Mouse (Mus musculus) kidney, embryonic 14.5 days (tissue): ENCODE results near the gene Tbc1d16. TPM values are rescaled to one million over a fixed set of nuclear protein-coding genes. Genes with fewer than 3 reads are reported as not detected.

Experiments
- ATAC-seq: fragments of 200-750 bp; cut with Nextera tagmentation; 2 replicates; pipeline ENCODE4 v1.8.0; 2017; ENCODE audit warnings: moderate number of reproducible peaks, mild to moderate bottlenecking, moderate TSS enrichment, moderate library complexity; ENCODE audit not compliant: low FRiP score, low TSS enrichment
- H3K27ac ChIP-seq: fragments of 300-500 bp; sonication (generic); 2 replicates; pipeline ENCODE4 v1.5.1; 2014; ENCODE audit warnings: low read depth, mild to moderate bottlenecking, low read length, moderate library complexity, mixed read lengths
- H3K27me3 ChIP-seq: fragments of 300-500 bp; sonication (generic); 2 replicates; pipeline ENCODE4 v1.6.1; 2014; ENCODE audit warnings: mild to moderate bottlenecking, low read length; ENCODE audit not compliant: control insufficient read depth, insufficient read depth
- H3K36me3 ChIP-seq: fragments of 300-500 bp; sonication (generic); 2 replicates; pipeline ENCODE4 v1.6.1; 2014; ENCODE audit warnings: low read length, mixed read lengths; ENCODE audit not compliant: control insufficient read depth, insufficient read depth
- H3K4me1 ChIP-seq: fragments of 300-500 bp; sonication (generic); 2 replicates; pipeline ENCODE4 v1.6.1; 2014; ENCODE audit warnings: low read length, mixed read lengths; ENCODE audit not compliant: control insufficient read depth, insufficient read depth
- H3K4me2 ChIP-seq: fragments of 300-500 bp; sonication (generic); replicated peaks from 2 replicates; pipeline ENCODE4 v1.6.1; 2014; ENCODE audit warnings: low read depth, mild to moderate bottlenecking, low read length
- H3K4me3 ChIP-seq: fragments of 300-500 bp; sonication (generic); 2 replicates; pipeline ENCODE4 v1.5.1; 2014; ENCODE audit warnings: mild to moderate bottlenecking, low read length
- H3K9ac ChIP-seq: fragments of 300-500 bp; sonication (generic); 2 replicates; pipeline ENCODE4 v1.6.1; 2014; ENCODE audit warnings: low read depth, mild to moderate bottlenecking, low read length, moderate library complexity
- H3K9me3 ChIP-seq: fragments of 300-500 bp; sonication (generic); 2 replicates; pipeline ENCODE4 v1.6.1; 2016; ENCODE audit warnings: low read length; ENCODE audit not compliant: control insufficient read depth
- WGBS: fragments of 180-500 bp; shearing (Covaris S2); extraction: QIAGEN DNeasy Blood & Tissue Kit; methylation state at CpG from one replicate; pipeline ENCODE4 v1.1.7; 2014; 5-methylcytosine and 5-hydroxymethylcytosine counted together
- polyA plus RNA-seq: library from polyadenylated mRNA; unstranded; fragments of >200 nt; fragmentation: Nextera tagmentation; extraction: Ambion mirVana; gene quantifications from 2 replicates; pipeline ENCODE4 v1.2.1, GENCODE M21; 2014

The Tbc1d16 gene
- polyA plus RNA-seq, 1 experiment from 2014 or later, result 13.0 TPM

- Histone ChIP-seq H3K27me3 (no peaks in the 10 kb centered on the region), H3K9me3 (no peaks in the 10 kb centered on the region), H3K9ac (no peak overlapping the region), H3K27ac (no peak overlapping the region), H3K4me2 (no peak overlapping the region), H3K4me1 (peaks cover 12% of the 10 kb centered on the region; the same call in 1 of the 2 replicates), H3K36me3 (no peaks in the 10 kb centered on the region), H3K4me3 (no peak overlapping the region)
- 93% methylated on average over 3 of the region's 3 CpGs for WGBS
- ATAC-seq, result no peak
Observed at GRCm38 (mm10) chr11:119189319-119189718, 39.0 kb downstream of the Tbc1d16 start.

- H3K4me1 ChIP-seq, result peaks cover 12% of the 10 kb centered on the region; the same call in 1 of the 2 replicates
- ATAC-seq, result no peak
- WGBS, result 54% methylated on average over 6 of the region's 6 CpGs
Observed at GRCm38 (mm10) chr11:119188389-119188788, 39.9 kb downstream of the Tbc1d16 start.

DNA sequence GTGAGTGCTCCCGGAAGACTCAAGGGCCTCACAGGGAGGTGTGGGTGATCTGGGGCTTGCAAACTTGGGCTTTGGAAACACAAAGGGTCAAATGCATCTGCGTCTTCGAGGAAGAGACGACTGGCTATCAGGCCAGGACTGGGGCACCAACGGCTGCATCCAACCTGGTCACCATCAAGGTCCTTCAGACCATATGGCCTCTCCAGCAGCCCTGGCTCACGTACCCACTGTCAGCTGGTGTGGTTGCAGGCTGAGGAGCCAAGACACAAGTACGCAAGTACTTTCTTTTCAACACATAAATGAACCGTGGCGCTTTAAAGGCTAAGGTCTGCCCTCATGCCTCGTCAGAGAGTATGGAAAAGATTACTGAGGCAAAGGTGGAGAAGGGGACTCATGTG is 40.5 kb downstream of the Tbc1d16 start:
- no peak overlapping the region for H3K9ac ChIP-seq
- no peak overlapping the region for H3K27ac ChIP-seq
- H3K36me3 ChIP-seq, result no peaks in the 10 kb centered on the region
- 55% methylated on average over 10 of the region's 10 CpGs for WGBS
- no peaks in the 10 kb centered on the region for H3K9me3 ChIP-seq
- no peak for ATAC-seq
- H3K4me2 ChIP-seq, result no peak overlapping the region
- H3K4me3 ChIP-seq, result no peak overlapping the region
- no peaks in the 10 kb centered on the region for H3K27me3 ChIP-seq
- H3K4me1 ChIP-seq, result peaks cover 12% of the 10 kb centered on the region; the same call in 1 of the 2 replicates

More at GRCm38 (mm10) chr11:119188389-119188788, 39.9 kb downstream of the Tbc1d16 start:
- H3K4me3 ChIP-seq, result no peak overlapping the region
- no peak overlapping the region for H3K27ac ChIP-seq
- H3K4me2 ChIP-seq, result no peak overlapping the region
- H3K9me3 ChIP-seq, result no peaks in the 10 kb centered on the region
- H3K36me3 ChIP-seq, result no peaks in the 10 kb centered on the region
- no peaks in the 10 kb centered on the region for H3K27me3 ChIP-seq
- H3K9ac ChIP-seq, result no peak overlapping the region

DNA sequence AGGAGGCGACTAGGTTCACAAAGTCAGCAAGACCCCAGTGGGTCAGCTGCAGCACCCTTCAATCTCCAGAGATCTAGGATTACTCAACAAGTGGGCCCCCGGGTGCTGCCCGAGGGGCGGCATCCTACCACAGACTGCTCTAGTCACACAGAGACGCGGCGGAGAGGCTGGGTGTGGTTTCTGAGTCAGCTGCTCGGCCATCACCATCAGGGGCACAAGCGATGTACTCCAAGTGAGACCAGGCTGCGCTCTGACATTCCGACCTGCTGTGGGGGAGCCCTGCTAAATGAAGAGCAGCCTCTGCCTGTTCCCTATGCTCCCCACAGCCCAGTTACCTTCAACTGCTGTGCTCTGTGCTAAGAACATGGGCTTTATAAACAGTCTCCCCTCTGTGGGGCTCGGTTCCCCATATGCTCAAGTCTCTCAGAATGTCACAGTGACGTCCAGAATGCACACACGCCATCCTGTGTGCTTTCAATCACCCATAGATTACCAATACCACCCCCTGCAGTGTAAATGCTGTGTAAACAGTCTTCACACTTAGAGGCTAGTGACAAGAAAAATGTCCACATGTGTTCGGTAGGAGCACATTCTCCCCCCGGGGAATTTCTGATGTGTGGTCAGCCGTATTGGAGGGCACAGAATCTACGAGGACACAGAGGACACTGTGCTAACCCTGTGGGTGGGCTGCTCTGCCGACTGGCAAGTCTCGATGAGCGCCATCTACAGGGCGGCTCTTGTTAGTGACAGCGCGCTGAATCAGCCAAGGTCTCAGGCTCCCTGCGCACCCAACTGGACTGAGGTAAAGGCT is 41.1 kb downstream of the Tbc1d16 start:
- H3K27me3 ChIP-seq, result no peaks in the 10 kb centered on the region
- ATAC-seq, result peak; percentile 13; the same call in 1 of the 2 replicates
- H3K4me3 ChIP-seq, result no peak overlapping the region
- peaks cover 12% of the 10 kb centered on the region; the same call in 1 of the 2 replicates for H3K4me1 ChIP-seq
- H3K27ac ChIP-seq, result no peak overlapping the region
- no peak overlapping the region for H3K9ac ChIP-seq
- no peak overlapping the region for H3K4me2 ChIP-seq
- H3K9me3 ChIP-seq, result no peaks in the 10 kb centered on the region
- no peaks in the 10 kb centered on the region for H3K36me3 ChIP-seq
- 44% methylated on average over 25 of the region's 25 CpGs for WGBS

- Histone ChIP-seq H3K4me3 (no peak overlapping the region), H3K36me3 (no peaks in the 10 kb centered on the region), H3K9ac (no peak overlapping the region), H3K4me2 (no peak overlapping the region), H3K27me3 (no peaks in the 10 kb centered on the region), H3K4me1 (peaks cover 12% of the 10 kb centered on the region; the same call in 1 of the 2 replicates), H3K27ac (no peak overlapping the region), H3K9me3 (no peaks in the 10 kb centered on the region)
- 55% methylated on average over 3 of the region's 3 CpGs for WGBS
- no peak for ATAC-seq
Observed at GRCm38 (mm10) chr11:119186381-119186780, 41.9 kb downstream of the Tbc1d16 start.

DNA sequence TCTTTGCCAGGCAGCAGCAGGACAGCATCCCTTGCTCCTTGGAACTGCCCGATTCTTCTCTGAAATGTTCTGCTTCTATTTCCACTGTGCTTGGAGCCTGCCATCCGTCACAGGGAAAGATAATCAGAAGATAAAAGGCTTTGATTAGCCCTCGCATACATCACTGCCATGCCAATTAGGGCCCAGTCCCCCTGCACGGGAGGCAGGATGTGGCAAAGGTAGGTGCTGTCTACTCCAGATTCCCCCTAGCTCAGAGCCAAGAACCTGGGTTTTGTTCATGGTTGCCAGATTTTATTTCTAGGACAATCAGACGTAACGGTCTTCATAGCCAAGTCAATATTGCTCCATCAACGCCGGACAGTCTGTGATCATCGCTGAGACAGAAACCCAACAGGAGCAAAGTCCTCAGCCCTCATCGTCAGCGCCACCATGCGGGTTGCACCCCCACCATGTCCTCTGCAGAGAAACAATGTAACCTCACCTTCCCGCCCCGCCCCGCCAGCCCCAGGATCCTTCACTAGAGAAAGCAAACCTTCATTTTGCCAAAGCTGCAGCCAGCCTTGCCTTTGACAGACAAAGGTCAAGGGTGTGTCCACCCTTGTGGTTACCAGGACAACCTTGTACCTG is 44.5 kb downstream of the Tbc1d16 start:
- Histone ChIP-seq H3K4me1 (peaks cover 14% of the 10 kb centered on the region; the same call in 1 of the 2 replicates), H3K4me3 (no peak overlapping the region), H3K27ac (no peak overlapping the region), H3K36me3 (no peaks in the 10 kb centered on the region), H3K4me2 (no peak overlapping the region), H3K9me3 (no peaks in the 10 kb centered on the region), H3K9ac (no peak overlapping the region), H3K27me3 (no peaks in the 10 kb centered on the region)
- ATAC-seq, result no peak
- 77% methylated on average over 15 of the region's 15 CpGs for WGBS

DNA sequence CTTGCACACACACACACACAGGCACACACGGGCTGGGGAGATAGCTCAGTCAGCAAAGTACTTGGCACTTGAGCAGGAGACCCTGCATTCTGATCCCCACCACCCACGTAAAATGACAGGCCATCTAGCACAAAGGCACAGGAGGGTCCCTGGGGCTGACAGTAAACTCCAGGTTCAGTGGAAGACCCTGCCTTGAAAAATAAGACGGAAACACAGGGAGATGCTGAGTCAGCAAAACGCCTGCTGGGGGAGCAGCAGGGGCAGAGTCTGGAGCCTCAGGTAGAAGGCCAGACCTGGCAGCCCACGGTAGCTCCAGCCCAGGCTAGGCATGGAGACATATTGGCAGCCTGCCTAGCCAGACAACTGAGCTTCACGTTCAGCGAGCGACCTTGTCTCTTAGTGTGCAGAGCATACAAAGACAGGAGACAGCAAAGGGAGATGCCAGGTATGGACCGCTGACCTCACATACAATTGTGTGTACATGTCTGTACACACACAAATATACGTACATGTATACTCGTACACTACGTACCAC is 46.4 kb downstream of the Tbc1d16 start:
- 81% methylated on average over 12 of the region's 12 CpGs for WGBS
- no peak overlapping the region for H3K4me3 ChIP-seq
- no peaks in the 10 kb centered on the region for H3K27me3 ChIP-seq
- H3K36me3 ChIP-seq, result no peaks in the 10 kb centered on the region
- H3K9ac ChIP-seq, result no peak overlapping the region
- H3K9me3 ChIP-seq, result no peaks in the 10 kb centered on the region
- ATAC-seq, result no peak
- H3K4me2 ChIP-seq, result no peak overlapping the region
- peaks cover 23% of the 10 kb centered on the region for H3K4me1 ChIP-seq
- H3K27ac ChIP-seq, result no peak overlapping the region

DNA sequence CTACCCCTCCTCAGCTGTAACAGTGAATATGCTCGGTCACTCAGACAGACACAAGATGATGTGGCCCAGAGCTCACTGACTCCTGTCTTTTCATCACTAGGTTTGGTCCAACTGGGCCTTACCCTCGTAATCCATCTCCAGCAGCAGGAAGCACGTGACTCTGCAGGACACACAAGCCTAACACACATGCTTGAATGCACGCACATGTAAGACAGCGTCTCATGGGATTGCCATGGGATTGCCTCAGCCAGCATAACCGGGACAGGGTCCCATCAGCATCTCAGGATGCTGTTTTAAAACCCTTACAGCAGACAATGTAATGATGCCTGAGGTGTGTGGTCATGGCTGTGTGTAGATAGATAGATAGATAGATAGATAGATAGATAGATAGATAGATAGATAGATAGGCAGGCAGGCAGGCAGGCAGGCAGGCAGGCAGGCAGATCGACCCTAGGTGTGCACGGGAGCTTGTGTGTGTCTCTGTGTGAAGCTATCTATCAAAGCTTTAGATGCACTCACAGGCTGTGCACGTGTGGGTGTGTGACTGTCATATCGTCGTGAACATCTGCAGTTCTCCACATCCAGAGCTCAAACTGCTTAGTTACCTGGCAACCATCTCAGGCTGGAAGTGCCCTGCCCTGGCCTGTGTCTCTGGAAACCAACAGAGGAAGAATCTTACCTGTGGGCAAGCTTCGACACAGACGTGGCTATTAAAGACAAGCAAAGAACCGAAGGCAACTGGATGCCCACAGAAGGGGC is 47.3 kb downstream of the Tbc1d16 start:
- Histone ChIP-seq H3K27me3 (no peaks in the 10 kb centered on the region), H3K36me3 (no peaks in the 10 kb centered on the region), H3K4me1 (peaks cover 28% of the 10 kb centered on the region), H3K27ac (no peak overlapping the region), H3K4me3 (no peak overlapping the region), H3K9ac (no peak overlapping the region), H3K4me2 (no peak overlapping the region), H3K9me3 (no peaks in the 10 kb centered on the region)
- ATAC-seq, result no peak
- WGBS, result 80% methylated on average over 14 of the region's 14 CpGs
